Mouse (Mus musculus): ENCODE measurements around the gene Ampd2.

DNA sequence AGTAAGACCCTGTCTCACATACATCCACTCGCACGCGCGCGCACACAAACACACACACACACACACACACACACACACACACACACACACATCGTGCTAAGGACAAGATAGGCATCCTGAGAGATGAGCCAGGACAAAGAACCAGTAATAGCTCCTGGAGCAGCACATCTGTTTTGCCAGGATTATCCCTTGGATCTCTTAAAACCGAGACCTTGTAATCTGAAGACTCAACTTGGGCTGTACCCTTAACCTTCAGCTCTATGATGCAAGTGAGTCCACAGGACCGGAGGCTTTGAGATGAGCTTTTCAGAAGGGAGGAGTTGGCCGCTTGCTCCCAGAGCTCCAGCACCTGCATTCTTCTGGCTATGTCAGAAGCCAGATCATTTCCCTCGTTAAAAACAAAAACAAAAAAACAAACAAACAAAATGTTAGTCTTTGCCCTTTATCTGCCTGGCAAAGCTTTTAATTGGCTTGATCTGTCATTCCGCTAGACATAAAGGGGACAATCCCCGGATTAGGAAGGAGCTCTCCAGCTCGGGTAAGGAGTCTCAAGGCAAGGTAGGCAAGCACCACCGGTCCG is 6.2 kb upstream of the Ampd2 start, which contains the start of gene Gnat2:
- no peak for TF ChIP-seq CTCF (IDR thresholded peaks at IDR 0.05; ENCODE audit: low read depth, low read length)
- no peak for TF ChIP-seq POLR2A (IDR thresholded peaks at IDR 0.05; ENCODE audit: extremely low read depth, insufficient read depth, low read length)

Data from liver, adult 2 months (tissue).